Mouse (Mus musculus): ENCODE measurements around the gene Syne3.

Syne3 gene

GRCm38 (mm10) chr12:104892245-104892644, 117.4 kb downstream of the Syne3 start:
- DNase-seq (ENCODE audit: low spot score in 2 of 2), result no peak

GRCm38 (mm10) chr12:104890066-104890465, 119.5 kb downstream of the Syne3 start:
- DNase-seq (ENCODE audit: low spot score in 2 of 2), result no peak

GRCm38 (mm10) chr12:104886104-104886503, 123.5 kb downstream of the Syne3 start:
- no peak for DNase-seq (ENCODE audit: low spot score in 2 of 2)

- no peak for DNase-seq (ENCODE audit: low spot score in 2 of 2)
Measured at GRCm38 (mm10) chr12:104882533-104882932, 127.1 kb downstream of the Syne3 start.

GRCm38 (mm10) chr12:104882061-104882460, 127.5 kb downstream of the Syne3 start:
- DNase-seq (ENCODE audit: low spot score in 2 of 2), result no peak

- DNase-seq (ENCODE audit: low spot score in 2 of 2), result no peak
Measured at GRCm38 (mm10) chr12:104881518-104882060, 128.0 kb downstream of the Syne3 start.

GRCm38 (mm10) chr12:104880367-104880766, 129.2 kb downstream of the Syne3 start:
- DNase-seq (ENCODE audit: low spot score in 2 of 2), result no peak
